In the genomic region with DNA sequence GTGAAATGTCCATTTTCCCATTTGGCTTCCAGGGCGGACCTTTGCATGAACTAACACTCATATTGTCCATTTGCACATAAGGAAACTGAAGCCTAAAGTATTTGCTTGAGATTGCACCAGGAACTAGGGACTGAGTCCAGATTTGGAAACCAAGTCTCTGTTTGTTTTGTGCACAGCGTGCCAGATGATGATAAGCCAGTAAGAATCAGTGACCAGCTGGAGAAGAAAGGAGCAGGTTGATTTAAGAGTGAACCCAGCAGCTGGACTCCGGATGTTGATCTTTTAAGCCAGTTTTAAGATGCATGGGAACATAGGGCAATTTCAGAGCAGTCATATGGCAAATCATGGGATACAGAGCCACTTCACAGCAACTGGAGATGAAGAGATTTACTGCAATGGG, we compare ENCODE assay signal across 22 mouse cellular contexts.
A peak's percentile ranks its signal among the peaks of the same experiment; 100 is the strongest.
DNase-seq lines count a peak whose midpoint lies in the region; ATAC-seq and TF ChIP-seq lines count a peak whose summit lies in the region.
"Had no signal": no experiment of that assay in that cellular context is flagged by ENCODE, and none has a peak within 500 bp of the region (broad histone marks: within the 10 kb centered on the region; RNA-seq: fewer than 3 reads in every experiment).

No protein-coding gene starts in this region.

- H3K36me3 ChIP-seq in liver, adult 2 months (ENCODE audit: control insufficient read depth, insufficient read depth, low read length) = no peaks in the 10 kb centered on the region
- no peaks in the 10 kb centered on the region for H3K36me3 ChIP-seq in liver, embryonic 11.5 days (ENCODE audit: control insufficient read depth, insufficient read depth, low read length)
- H3K36me3 ChIP-seq in midbrain, embryonic 10.5 days = no peaks in the 10 kb centered on the region
- H3K36me3 ChIP-seq in midbrain, embryonic 16.5 days (ENCODE audit: control insufficient read depth, insufficient read depth, low read length) = no peaks in the 10 kb centered on the region
- H3K36me3 ChIP-seq in limb, embryonic 10.5 days = no peaks in the 10 kb centered on the region
- H3K36me3 ChIP-seq: embryonic facial prominence, embryonic 10.5 days; forebrain, embryonic 10.5 days; heart, embryonic 15.5 days; hindbrain, embryonic 13.5 days had no signal

- no peak for TF ChIP-seq CTCF in liver, adult 2 months (IDR thresholded peaks at IDR 0.05; ENCODE audit: low read depth, low read length)

- H3K4me3 ChIP-seq in liver, adult 2 months (ENCODE audit: insufficient read depth, low read depth, low read length) = no peak overlapping the region
- no peak overlapping the region for H3K4me3 ChIP-seq in liver, embryonic 11.5 days (ENCODE audit: low read depth, low read length)
- H3K4me3 ChIP-seq in midbrain, embryonic 10.5 days = no peak overlapping the region
- no peak overlapping the region for H3K4me3 ChIP-seq in midbrain, embryonic 16.5 days (ENCODE audit: low read depth, low read length)
- no peak overlapping the region for H3K4me3 ChIP-seq in limb, embryonic 10.5 days
- H3K4me3 ChIP-seq: embryonic facial prominence, embryonic 10.5 days; forebrain, embryonic 10.5 days; gastrocnemius, adult 2 months; heart, embryonic 15.5 days; hindbrain, embryonic 13.5 days had no signal

- H3K9me3 ChIP-seq in liver, embryonic 11.5 days (ENCODE audit: control insufficient read depth, low read length) = no peaks in the 10 kb centered on the region
- no peaks in the 10 kb centered on the region for H3K9me3 ChIP-seq in midbrain, embryonic 10.5 days (replicated peaks)
- H3K9me3 ChIP-seq in midbrain, embryonic 16.5 days (replicated peaks; ENCODE audit: control insufficient read depth, low read length, poor library complexity, severe bottlenecking) = no peaks in the 10 kb centered on the region
- no peaks in the 10 kb centered on the region for H3K9me3 ChIP-seq in limb, embryonic 10.5 days (replicated peaks)
- H3K9me3 ChIP-seq: embryonic facial prominence, embryonic 10.5 days; forebrain, embryonic 10.5 days; heart, embryonic 15.5 days; hindbrain, embryonic 13.5 days had no signal

- no peak overlapping the region for H3K4me2 ChIP-seq in liver, embryonic 11.5 days
- H3K4me2 ChIP-seq in midbrain, embryonic 16.5 days (ENCODE audit: low read length) = no peak overlapping the region
- H3K4me2 ChIP-seq: heart, embryonic 11.5 days; heart, embryonic 15.5 days; hindbrain, embryonic 13.5 days had no signal

- no peak for TF ChIP-seq POLR2A in liver, adult 2 months (IDR thresholded peaks at IDR 0.05; ENCODE audit: extremely low read depth, insufficient read depth, low read length)

- H3K27ac ChIP-seq in liver, adult 2 months (replicated peaks; ENCODE audit: insufficient read depth, low read depth, low read length) = no peak overlapping the region
- H3K27ac ChIP-seq in liver, embryonic 11.5 days (ENCODE audit: low read depth, low read length) = no peak overlapping the region
- H3K27ac ChIP-seq in midbrain, embryonic 10.5 days (replicated peaks) = no peak overlapping the region
- H3K27ac ChIP-seq in midbrain, embryonic 16.5 days (ENCODE audit: low read length) = no peak overlapping the region
- no peak overlapping the region for H3K27ac ChIP-seq in limb, embryonic 10.5 days
- H3K27ac ChIP-seq: embryonic facial prominence, embryonic 10.5 days; forebrain, embryonic 10.5 days; gastrocnemius, adult 2 months; heart, embryonic 15.5 days; hindbrain, embryonic 13.5 days had no signal

- no peak overlapping the region for H3K9ac ChIP-seq in liver, adult 2 months (ENCODE audit: low read depth, low read length)
- no peak overlapping the region for H3K9ac ChIP-seq in liver, embryonic 11.5 days (ENCODE audit: low read depth, low read length)
- no peak overlapping the region for H3K9ac ChIP-seq in midbrain, embryonic 16.5 days (ENCODE audit: low read depth, low read length)
- H3K9ac ChIP-seq: heart, embryonic 15.5 days; hindbrain, embryonic 13.5 days had no signal

- 19% methylated on average over 3 of the region's 3 CpGs for WGBS in liver, adult 2 months
- 79% methylated on average over 3 of the region's 3 CpGs for WGBS in liver, embryonic 11.5 days
- 85% methylated on average over 3 of the region's 3 CpGs for WGBS in midbrain, embryonic 10.5 days
- WGBS in midbrain, embryonic 16.5 days = 85% methylated on average over 3 of the region's 3 CpGs
- WGBS in limb, embryonic 10.5 days = 93% methylated on average over 3 of the region's 3 CpGs

- peaks cover 4% of the 10 kb centered on the region for H3K4me1 ChIP-seq in liver, adult 2 months (ENCODE audit: control insufficient read depth, insufficient read depth, low read length)
- H3K4me1 ChIP-seq in liver, embryonic 11.5 days (replicated peaks; ENCODE audit: control insufficient read depth, insufficient read depth, low read length) = no peaks in the 10 kb centered on the region
- H3K4me1 ChIP-seq in midbrain, embryonic 10.5 days = peaks cover 7% of the 10 kb centered on the region
- H3K4me1 ChIP-seq in midbrain, embryonic 16.5 days (ENCODE audit: control insufficient read depth, insufficient read depth, low read length) = no peaks in the 10 kb centered on the region
- H3K4me1 ChIP-seq in limb, embryonic 10.5 days = peaks cover 17% of the 10 kb centered on the region
- H3K4me1 ChIP-seq: hindbrain, embryonic 13.5 days had no signal

- ATAC-seq in liver, embryonic 11.5 days (replicated peaks; ENCODE audit: low FRiP score) = no peak
- no peak for ATAC-seq in midbrain, embryonic 16.5 days
- ATAC-seq: activated CD4-positive, CD25-positive, alpha-beta regulatory T cell, adult 4 months; forebrain, embryonic 14.5 days; Patski had no signal

- H3K27me3 ChIP-seq in liver, adult 2 months (ENCODE audit: control insufficient read depth, insufficient read depth, low read length) = no peaks in the 10 kb centered on the region
- no peaks in the 10 kb centered on the region for H3K27me3 ChIP-seq in liver, embryonic 11.5 days (replicated peaks; ENCODE audit: control insufficient read depth, insufficient read depth, low read length)
- H3K27me3 ChIP-seq in midbrain, embryonic 10.5 days (ENCODE audit: low read depth, poor library complexity, severe bottlenecking) = no peaks in the 10 kb centered on the region
- H3K27me3 ChIP-seq in midbrain, embryonic 16.5 days (ENCODE audit: control insufficient read depth, insufficient read depth, low read depth, low read length) = no peaks in the 10 kb centered on the region
- no peaks in the 10 kb centered on the region for H3K27me3 ChIP-seq in limb, embryonic 10.5 days (ENCODE audit: low read depth, poor library complexity, severe bottlenecking)
- H3K27me3 ChIP-seq: CH12.LX; heart, embryonic 15.5 days; hindbrain, embryonic 13.5 days; Patski had no signal

- no peaks in the 10 kb centered on the region for H3K79me2 ChIP-seq in liver, adult 2 months (ENCODE audit: control insufficient read depth, insufficient read depth, low read length)

- peak; percentile 90 for DNase-seq in liver, adult 2 months (ENCODE audit: extremely low read depth, low read depth, low spot score)
- no peak for DNase-seq in liver, embryonic 11.5 days (ENCODE audit: low spot score)
- DNase-seq in midbrain, embryonic 10.5 days (ENCODE audit: low spot score) = peak; percentile 3
- peak; percentile 14 for DNase-seq in limb, embryonic 10.5 days (ENCODE audit: low spot score)
- no peak for DNase-seq in natural killer cell, adult 2 months (ENCODE audit: low spot score in 2 of 2)
- DNase-seq: adrenal gland, postnatal 14 days; cerebellum, adult 18-20 months; cerebellum, postnatal 10 days; gastrocnemius, adult 2 months; gastrocnemius, postnatal 36 days; heart, adult 18-20 months; heart, postnatal 14 days had no signal

Comparison
In these comparisons a context has a peak if more than half of its experiments do, and no peak if none do; other contexts are left out.
1. DNase-seq: peak in liver, adult 2 months (single experiment), midbrain, embryonic 10.5 days (single experiment) and limb, embryonic 10.5 days (single experiment); none in liver, embryonic 11.5 days (single experiment) and natural killer cell, adult 2 months (0 of 2).